Mouse (Mus musculus) hindbrain, postnatal 0 days (tissue): ENCODE results near the gene Hp1bp3. TPM values are rescaled to one million over a fixed set of nuclear protein-coding genes. Genes with fewer than 3 reads are reported as not detected.

Experiments used
- ATAC-seq: fragments of 200-750 bp; cut with Nextera tagmentation; 2 replicates; pipeline ENCODE4 v1.8.0; 2017; ENCODE audit warnings: mild to moderate bottlenecking, moderate TSS enrichment, moderate library complexity
- DNase-seq: peaks from one replicate; pipeline ENCODE4 v3.0.0-alpha.2; 2015; ENCODE audit warnings: low spot score
- H3K27ac ChIP-seq: fragments of 300-500 bp; sonication (generic); 2 replicates; pipeline ENCODE4 v1.5.1; 2014; ENCODE audit warnings: mild to moderate bottlenecking
- H3K27me3 ChIP-seq: fragments of 300-500 bp; sonication (generic); 2 replicates; pipeline ENCODE4 v1.6.1; 2014; ENCODE audit warnings: low read length, mixed read lengths; ENCODE audit not compliant: insufficient read depth
- H3K36me3 ChIP-seq: fragments of 300-500 bp; sonication (generic); 2 replicates; pipeline ENCODE4 v1.6.1; 2014; ENCODE audit warnings: low read length, mixed read lengths; ENCODE audit not compliant: insufficient read depth
- H3K4me1 ChIP-seq: fragments of 300-500 bp; sonication (generic); 2 replicates; pipeline ENCODE4 v1.6.1; 2014; ENCODE audit warnings: antibody characterized with exemption, low read length, mixed read lengths; ENCODE audit not compliant: insufficient read depth
- H3K4me2 ChIP-seq: fragments of 300-500 bp; sonication (generic); 2 replicates; pipeline ENCODE4 v1.6.1; 2014; ENCODE audit warnings: low read depth, mild to moderate bottlenecking, low read length, moderate library complexity, mixed read lengths
- H3K4me3 ChIP-seq: fragments of 300-500 bp; sonication (generic); 2 replicates; pipeline ENCODE4 v1.5.1; 2014; ENCODE audit warnings: low read length
- H3K9ac ChIP-seq: fragments of 300-500 bp; sonication (generic); replicated peaks from 2 replicates; pipeline ENCODE4 v1.6.1; 2014; ENCODE audit warnings: mild to moderate bottlenecking, low read length, moderate library complexity, mixed read lengths
- H3K9me3 ChIP-seq: fragments of 300-500 bp; sonication (generic); 2 replicates; pipeline ENCODE4 v1.6.1; 2016; ENCODE audit warnings: low read length, mixed read lengths
- CTCF ChIP-seq: IDR thresholded peaks from 2 replicates; pipeline ENCODE4 v1.5.1; 2016; ENCODE audit warnings: antibody characterized with exemption, control low read depth, low read depth
- WGBS: fragments of 180-500 bp; shearing (Covaris S2); extraction: QIAGEN DNeasy Blood & Tissue Kit; methylation state at CpG from one replicate; pipeline ENCODE4 v1.1.7; 2014; 5-methylcytosine and 5-hydroxymethylcytosine counted together
- polyA plus RNA-seq: library from polyadenylated mRNA; unstranded; fragments of >200 nt; fragmentation: Nextera tagmentation; extraction: Ambion mirVana; gene quantifications from 2 replicates; pipeline ENCODE4 v1.2.1, GENCODE M21; 2015
- total RNA-seq: library from RNA; depleted of rRNA; stranded (reverse); fragments of >200 nt; gene quantifications from 2 replicates; pipeline ENCODE4 v1.2.3, GENCODE M21; 2014; rRNA removed

Hp1bp3 gene
- total and polyA plus RNA-seq, 2 experiments from 2014 or later: 119 to 186 TPM

GRCm38 (mm10) chr4:138288691-138289090 is 72.6 kb downstream of the Hp1bp3 start:
- Histone ChIP-seq H3K27ac (no peak overlapping the region), H3K9ac (no peak overlapping the region), H3K4me2 (no peak overlapping the region), H3K27me3 (no peaks in the 10 kb centered on the region), H3K36me3 (no peaks in the 10 kb centered on the region), H3K4me3 (no peak overlapping the region), H3K9me3 (no peaks in the 10 kb centered on the region), H3K4me1 (no peaks in the 10 kb centered on the region)
- no peak for DNase-seq
- ATAC-seq: no peak
- 92% methylated on average over 7 of the region's 7 CpGs for WGBS
- no peak for TF ChIP-seq CTCF

GRCm38 (mm10) chr4:138292028-138292427 is 75.9 kb downstream of the Hp1bp3 start:
- TF ChIP-seq CTCF: no peak
- H3K9ac ChIP-seq: no peak overlapping the region
- no peak overlapping the region for H3K27ac ChIP-seq
- 73% methylated on average over 13 of the region's 13 CpGs for WGBS
- ATAC-seq (no peak), DNase-seq (no peak)
- H3K27me3 ChIP-seq: no peaks in the 10 kb centered on the region
- no peaks in the 10 kb centered on the region for H3K4me1 ChIP-seq
- H3K36me3 ChIP-seq: no peaks in the 10 kb centered on the region
- H3K9me3 ChIP-seq: no peaks in the 10 kb centered on the region
- no peak overlapping the region for H3K4me3 ChIP-seq
- H3K4me2 ChIP-seq: no peak overlapping the region

GRCm38 (mm10) chr4:138293261-138293948 is 77.3 kb downstream of the Hp1bp3 start:
- Histone ChIP-seq H3K27me3 (no peaks in the 10 kb centered on the region), H3K4me2 (no peak overlapping the region), H3K4me1 (no peaks in the 10 kb centered on the region), H3K4me3 (no peak overlapping the region), H3K9ac (no peak overlapping the region), H3K9me3 (no peaks in the 10 kb centered on the region), H3K27ac (peak overlapping the region; percentile 78), H3K36me3 (no peaks in the 10 kb centered on the region)
- WGBS: 48% methylated on average over 18 of the region's 18 CpGs
- no peak for TF ChIP-seq CTCF
- DNase-seq: peak; percentile 84
- peak; percentile 85 for ATAC-seq

- Histone ChIP-seq H3K27me3 (no peaks in the 10 kb centered on the region), H3K27ac (peak overlapping the region; percentile 78), H3K9me3 (no peaks in the 10 kb centered on the region), H3K4me2 (no peak overlapping the region), H3K9ac (no peak overlapping the region), H3K4me1 (no peaks in the 10 kb centered on the region), H3K4me3 (no peak overlapping the region), H3K36me3 (no peaks in the 10 kb centered on the region)
- DNase-seq (peak; percentile 28), ATAC-seq (peak; percentile 72)
- WGBS: 45% methylated on average over 11 of the region's 14 CpGs
- peak; percentile 14; the same call in 1 of the 2 replicates for TF ChIP-seq CTCF
These were observed 78.0 kb downstream of the Hp1bp3 start for GRCm38 (mm10) chr4:138293949-138294550.

Other genes starting within 250 kb of the Hp1bp3 start
- 51.1 and 55.9 TPM in 2 replicates for gene Eif4g3, start 223.3 kb upstream of the Hp1bp3 start, total RNA-seq
- 32.3 and 36.5 TPM in 2 replicates for gene Eif4g3, start 223.3 kb upstream of the Hp1bp3 start, polyA plus RNA-seq
- 25.4 and 45.8 TPM in 2 replicates for gene Sh2d5, start 34.1 kb downstream of the Hp1bp3 start, total RNA-seq
- 13.4 and 14.7 TPM in 2 replicates for gene Sh2d5, start 34.1 kb downstream of the Hp1bp3 start, polyA plus RNA-seq
- 4.1 and 6.0 TPM in 2 replicates for gene Kif17, start 34.1 kb downstream of the Hp1bp3 start, total RNA-seq
- gene Kif17, start 34.1 kb downstream of the Hp1bp3 start, polyA plus RNA-seq: 5.1 and 5.3 TPM in 2 replicates
- 232 and 241 TPM in 2 replicates for gene Ddost, start 88.4 kb downstream of the Hp1bp3 start, total RNA-seq
- 216 and 218 TPM in 2 replicates for gene Ddost, start 88.4 kb downstream of the Hp1bp3 start, polyA plus RNA-seq
- gene Pink1, start 110.0 kb downstream of the Hp1bp3 start, total RNA-seq: 288 and 303 TPM in 2 replicates
- gene Pink1, start 110.0 kb downstream of the Hp1bp3 start, polyA plus RNA-seq: 143 and 144 TPM in 2 replicates
- 9.5 and 20.5 TPM in 2 replicates for gene Cda, start 151.7 kb downstream of the Hp1bp3 start, total RNA-seq
- gene Cda, start 151.7 kb downstream of the Hp1bp3 start, polyA plus RNA-seq: 12.1 and 15.1 TPM in 2 replicates
- 16.6 and 23.8 TPM in 2 replicates for gene Fam43b, start 180.2 kb downstream of the Hp1bp3 start, total RNA-seq
- 17.9 and 18.6 TPM in 2 replicates for gene Fam43b, start 180.2 kb downstream of the Hp1bp3 start, polyA plus RNA-seq
- gene Mul1, start 218.4 kb downstream of the Hp1bp3 start, total RNA-seq: 36.2 and 39.1 TPM in 2 replicates
- 19.1 and 21.6 TPM in 2 replicates for gene Mul1, start 218.4 kb downstream of the Hp1bp3 start, polyA plus RNA-seq
- 34.9 and 37.5 TPM in 2 replicates for gene Camk2n1, start 238.0 kb downstream of the Hp1bp3 start, total RNA-seq
- 29.5 and 33.5 TPM in 2 replicates for gene Camk2n1, start 238.0 kb downstream of the Hp1bp3 start, polyA plus RNA-seq